Mouse (Mus musculus) induced T-regulatory cell, adult 2 months (primary cell): ENCODE results near the gene 6030468B19Rik.
A peak's percentile ranks its signal among the peaks of the same experiment; 100 is the strongest.

Source experiments
- DNase-seq: peaks from one replicate; pipeline ENCODE4 v3.0.0-alpha.2; 2012; ENCODE audit warnings: low read depth

6030468B19Rik gene

GRCm38 (mm10) chr11:117797511-117798159, at the start of gene 6030468B19Rik:
Gene 6030468B19Rik, plus strand, starts transcription at chr11:117797660.
- DNase-seq, result no peak

GRCm38 (mm10) chr11:117748628-117749027, 48.8 kb upstream of the 6030468B19Rik start:
- no peak for DNase-seq

DNA sequence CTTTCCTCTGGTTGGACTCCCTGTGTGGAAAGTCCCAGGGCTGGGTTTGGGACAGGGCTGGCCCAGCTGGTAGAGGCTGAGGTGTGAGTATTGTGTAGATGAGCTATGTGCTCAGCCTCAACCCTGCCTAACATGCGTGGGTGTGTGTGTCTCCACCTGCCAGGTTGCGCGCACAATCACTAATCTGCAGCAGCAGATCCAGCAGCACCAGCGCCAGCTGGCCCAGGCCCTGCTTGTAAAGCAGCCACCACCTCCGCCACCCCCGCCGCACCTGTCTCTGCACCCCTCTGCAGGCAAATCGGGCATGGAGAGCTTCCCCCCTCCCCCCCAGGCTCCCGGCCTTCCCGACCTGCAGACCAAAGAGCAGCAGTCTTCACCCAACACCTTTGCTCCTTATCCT, 48.0 kb upstream of the 6030468B19Rik start:
- DNase-seq, result no peak

DNA sequence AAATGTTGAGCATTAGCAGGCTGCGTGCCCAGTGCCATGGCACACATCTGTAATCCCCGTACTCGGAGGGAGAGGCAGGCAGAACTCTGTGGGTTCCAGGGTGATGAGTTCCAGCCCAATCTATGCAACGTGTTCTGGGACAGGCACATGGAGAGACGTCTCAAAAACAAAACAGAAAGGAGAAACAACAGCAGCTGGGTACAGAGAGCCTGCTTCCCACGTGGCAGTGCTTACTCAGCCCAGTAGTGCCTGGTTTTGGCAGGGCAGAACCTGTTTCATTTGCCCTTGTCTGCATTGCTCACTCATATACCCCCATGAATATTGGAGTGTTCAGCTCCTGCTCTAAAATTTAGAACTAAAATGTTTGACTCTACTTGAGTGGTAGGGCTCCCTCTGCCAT, 45.9 kb upstream of the 6030468B19Rik start:
- no peak for DNase-seq

DNA sequence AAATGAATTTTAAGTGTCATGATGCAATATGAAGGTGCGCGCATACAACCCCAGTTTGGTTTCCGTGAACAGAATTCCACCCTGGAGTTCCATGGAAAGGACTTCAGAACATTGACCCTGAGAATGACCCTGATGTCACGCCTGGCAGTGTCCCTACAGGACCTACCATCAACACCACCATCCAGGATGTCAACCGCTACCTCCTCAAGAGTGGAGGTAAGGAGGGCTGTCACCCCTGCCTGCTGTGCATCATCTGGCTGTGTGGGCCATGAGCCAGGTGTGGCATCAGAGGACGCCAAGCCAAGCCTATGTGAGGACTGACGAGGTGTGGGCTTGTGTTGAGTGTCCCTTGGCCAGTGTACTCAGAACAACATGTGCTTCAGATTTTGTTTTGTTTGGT, 41.6 kb upstream of the 6030468B19Rik start:
- DNase-seq, result no peak

- DNase-seq, result no peak
Measured at GRCm38 (mm10) chr11:117759267-117759666, 38.2 kb upstream of the 6030468B19Rik start.

GRCm38 (mm10) chr11:117760374-117761119, 36.9 kb upstream of the 6030468B19Rik start:
- no peak for DNase-seq

DNA sequence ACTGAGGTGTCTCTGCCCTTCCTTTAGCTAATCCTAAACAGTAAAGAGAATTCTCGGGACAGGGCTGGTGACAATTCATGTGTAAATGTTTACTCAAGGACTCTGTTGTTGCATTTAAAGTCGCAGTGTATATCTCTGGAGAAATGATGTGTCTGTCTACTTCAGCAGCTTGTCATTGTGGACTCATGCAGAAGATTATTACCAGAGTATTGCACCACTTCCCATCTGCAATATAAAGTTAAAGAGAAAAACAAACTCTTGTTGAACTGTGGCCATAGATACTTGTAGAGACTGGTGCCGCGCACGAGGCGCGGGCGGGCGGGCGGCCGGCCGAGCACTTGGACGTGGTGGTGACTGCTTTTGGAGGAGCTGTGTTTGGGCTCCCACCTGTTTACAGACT, 35.7 kb upstream of the 6030468B19Rik start:
- DNase-seq, result no peak

GRCm38 (mm10) chr11:117762246-117762645, 35.2 kb upstream of the 6030468B19Rik start:
- DNase-seq, result no peak

DNA sequence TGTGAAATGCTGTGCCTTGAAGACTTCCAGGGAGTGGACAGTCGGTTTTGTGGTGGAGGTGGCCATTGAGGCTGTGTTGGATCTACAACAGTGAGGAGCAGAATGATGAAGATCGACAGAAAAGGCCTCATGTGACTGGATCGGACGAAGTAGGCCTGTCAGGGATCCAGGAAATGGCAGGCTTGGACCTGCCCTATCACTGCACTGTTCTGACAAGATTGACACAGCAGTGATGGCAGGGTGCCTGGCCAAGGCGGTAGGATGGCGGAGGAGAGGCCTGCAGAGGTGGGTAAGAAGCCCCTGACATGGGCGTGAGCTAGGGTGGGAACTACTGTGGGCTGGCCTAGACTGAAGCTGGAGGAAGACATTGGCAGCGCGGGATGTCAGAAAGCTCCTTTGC, 33.1 kb upstream of the 6030468B19Rik start:
- DNase-seq, result no peak

DNA sequence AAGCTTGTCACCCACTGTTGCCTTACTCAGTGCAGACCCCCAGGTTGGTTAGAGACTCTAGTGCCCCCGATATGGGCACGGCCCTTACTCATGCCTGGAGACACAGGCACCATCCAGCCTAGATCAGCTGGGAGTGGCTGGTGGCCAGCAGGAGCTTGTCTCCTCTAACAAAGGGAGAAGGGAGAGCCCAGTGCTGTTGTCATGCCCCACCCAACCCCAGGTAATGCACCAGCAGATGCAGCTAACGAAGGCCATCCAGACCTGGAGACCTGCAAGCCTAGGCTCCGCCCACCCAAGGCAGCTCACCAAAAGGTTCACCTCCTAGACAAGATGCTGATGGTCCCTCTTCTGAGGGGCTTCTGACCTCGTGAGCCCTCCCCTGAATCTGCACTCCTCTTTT, 32.1 kb upstream of the 6030468B19Rik start:
- DNase-seq, result no peak

GRCm38 (mm10) chr11:117766275-117766674, 31.2 kb upstream of the 6030468B19Rik start:
- no peak for DNase-seq

GRCm38 (mm10) chr11:117768725-117769682, 28.5 kb upstream of the 6030468B19Rik start:
- no peak for DNase-seq

DNA sequence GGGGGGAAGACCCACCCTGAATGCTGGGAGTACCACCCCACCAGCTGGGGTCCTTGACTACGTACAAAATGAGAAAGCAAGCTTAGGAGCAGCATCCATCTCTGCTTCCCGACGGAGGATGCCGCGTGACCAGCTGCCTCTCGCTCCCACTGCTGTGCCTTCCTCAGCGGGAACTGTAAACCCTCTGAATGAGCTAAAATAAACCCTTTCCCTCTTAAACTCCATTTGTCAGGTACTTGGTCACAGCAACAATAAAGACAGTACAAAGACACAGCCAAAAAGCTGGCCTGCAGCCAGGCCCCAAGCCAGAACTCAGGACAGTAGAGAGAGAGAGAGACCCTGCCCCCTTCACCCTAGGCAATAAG, 27.8 kb upstream of the 6030468B19Rik start:
- DNase-seq, result no peak

DNA sequence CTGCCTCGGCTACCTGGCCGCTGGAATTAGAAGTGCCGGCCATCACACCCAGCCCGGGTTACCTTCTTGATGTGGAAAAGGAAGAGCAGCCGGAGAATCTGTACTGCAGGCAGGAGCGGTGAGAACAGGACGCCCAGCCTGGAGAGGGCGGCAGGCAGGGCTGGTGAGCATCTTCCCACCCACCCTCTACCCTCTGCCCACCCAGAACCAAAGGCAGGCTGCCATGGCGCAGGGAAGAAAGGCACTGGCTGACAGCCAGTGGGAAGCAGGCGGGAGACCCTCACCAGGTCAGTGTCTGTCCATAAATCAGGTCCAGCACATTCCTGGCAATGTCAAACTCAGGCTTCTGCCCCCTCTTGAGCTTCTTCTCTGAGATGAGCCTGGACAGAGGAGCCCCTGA, 27.1 kb upstream of the 6030468B19Rik start:
- no peak for DNase-seq

GRCm38 (mm10) chr11:117772352-117772751, 25.1 kb upstream of the 6030468B19Rik start:
- DNase-seq, result peak; percentile 80

DNA sequence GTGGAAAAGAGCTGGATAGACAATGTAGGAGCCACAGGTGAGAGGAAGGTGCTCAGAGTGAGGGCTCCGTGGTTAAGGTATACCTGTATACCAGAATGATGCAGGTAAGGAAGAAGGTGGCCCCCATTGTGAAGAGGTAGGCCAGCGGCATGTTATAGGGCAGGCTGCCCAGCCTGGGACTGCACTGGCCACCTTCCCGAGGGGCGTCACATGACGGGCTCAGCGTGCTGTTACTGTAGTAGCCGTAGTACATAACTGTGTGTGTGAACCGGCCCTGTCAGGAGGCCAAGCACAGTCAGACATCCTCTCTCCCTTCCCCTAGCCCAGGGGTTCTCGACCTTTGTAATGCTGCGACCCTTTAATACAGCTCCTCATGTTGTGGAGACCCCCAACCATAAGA, 22.5 kb upstream of the 6030468B19Rik start:
- DNase-seq, result no peak

- no peak for DNase-seq
Measured at GRCm38 (mm10) chr11:117775540-117775939, 21.9 kb upstream of the 6030468B19Rik start.

DNA sequence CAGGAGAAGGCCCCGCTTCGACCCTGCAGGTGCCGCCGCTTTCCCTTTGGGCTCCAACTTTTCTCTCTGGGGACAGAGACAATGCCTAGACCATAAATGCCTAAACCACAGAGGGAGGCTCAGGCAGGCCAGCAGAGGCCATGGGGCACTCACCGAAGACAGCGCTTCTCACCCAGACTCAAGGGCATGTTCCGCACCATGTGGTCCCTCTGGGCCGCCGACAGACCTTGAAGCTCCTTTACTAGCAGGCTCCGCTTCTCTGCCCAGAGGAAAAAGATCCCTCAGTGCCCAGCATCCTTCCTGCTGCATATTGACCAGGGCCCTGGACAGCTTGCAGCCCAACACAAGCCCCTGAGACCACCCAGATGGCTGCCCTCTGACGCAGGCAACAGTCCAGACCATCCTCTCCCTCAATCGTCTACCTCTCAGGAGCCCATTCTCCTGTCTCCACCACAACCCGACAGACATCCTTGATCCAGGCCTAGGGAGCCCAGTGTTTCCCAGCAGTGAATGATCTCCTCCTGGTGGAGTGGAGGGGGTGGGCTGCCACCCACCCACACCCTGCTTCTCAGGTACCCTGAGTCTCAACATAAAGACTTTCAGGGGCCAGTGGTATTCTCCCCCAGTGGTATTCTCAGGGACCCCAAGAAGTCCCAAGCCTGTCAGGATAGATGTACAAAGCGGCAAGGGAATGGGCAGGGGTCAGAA, 21.2 kb upstream of the 6030468B19Rik start:
- DNase-seq, result no peak

DNA sequence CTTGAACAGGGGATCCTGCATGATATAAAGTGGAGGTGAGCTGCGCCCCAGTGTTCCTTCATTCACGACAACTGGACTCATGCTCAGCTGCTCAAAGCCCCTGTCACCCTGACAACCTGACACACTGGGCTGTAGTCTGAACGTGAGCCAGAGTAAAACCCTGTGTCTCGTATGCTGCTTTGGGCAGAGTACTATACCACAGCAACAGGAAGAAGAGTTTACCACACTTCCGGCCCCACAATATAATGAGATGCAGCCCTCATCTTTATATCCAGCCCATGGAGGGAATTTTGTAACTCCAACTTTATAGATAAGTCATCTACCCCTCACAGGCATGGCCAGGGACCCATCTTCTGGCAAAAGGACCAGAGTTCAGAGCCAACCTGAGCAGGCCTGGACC, 20.3 kb upstream of the 6030468B19Rik start:
- DNase-seq, result peak; percentile 85

DNA sequence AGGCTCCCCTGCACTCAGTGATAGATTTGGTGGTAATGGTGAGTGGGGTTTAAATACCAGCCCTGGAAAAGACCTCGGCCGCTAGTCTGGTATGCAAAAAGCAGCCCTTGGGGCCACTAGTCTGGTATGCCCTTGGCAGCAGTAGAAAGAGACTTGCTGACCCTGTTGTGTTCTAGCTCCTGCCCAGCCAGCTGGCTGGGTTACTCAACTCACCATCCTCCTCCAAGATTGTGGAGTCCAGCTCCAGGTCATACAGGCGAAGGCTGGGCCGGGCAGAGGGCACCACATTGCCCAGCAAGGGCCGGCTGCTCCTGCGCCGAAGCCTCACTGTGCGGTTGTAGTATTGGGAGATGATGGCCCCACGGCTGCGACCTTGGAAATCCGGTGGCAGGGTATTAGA, 19.4 kb upstream of the 6030468B19Rik start:
- no peak for DNase-seq

DNA sequence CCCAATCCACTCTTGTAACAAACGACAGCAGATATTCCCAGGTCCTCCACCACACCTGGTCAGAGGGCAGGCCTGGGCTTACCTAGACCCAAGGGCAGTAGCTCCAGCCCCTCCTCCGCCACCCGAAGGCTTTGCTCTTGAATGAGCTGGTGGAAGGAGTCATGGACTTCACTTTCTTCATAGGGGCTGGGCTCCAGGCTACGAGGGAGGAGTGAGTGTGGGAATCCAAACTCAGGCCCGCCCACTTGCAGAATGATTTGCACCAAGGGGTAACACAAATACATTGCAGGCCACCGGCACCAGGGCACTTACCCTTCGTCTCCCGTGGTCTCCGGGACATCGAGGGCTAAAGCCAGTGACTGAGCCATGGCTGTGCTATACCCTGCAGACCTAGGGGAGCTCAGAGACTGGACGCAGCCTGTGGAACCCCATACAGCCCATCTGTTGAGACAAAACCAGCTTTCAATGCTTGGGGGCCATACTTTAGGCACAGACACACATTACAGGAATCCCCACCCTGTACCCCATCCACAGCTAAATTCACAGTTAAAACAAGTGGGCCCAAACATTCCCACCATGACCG, 18.5 kb upstream of the 6030468B19Rik start:
- peak; percentile 60 for DNase-seq
